Mouse (Mus musculus) frontal cortex, postnatal 36 days (tissue): ENCODE measurements at regions not wholly inside any gene's neighbourhood (a gene's known extent, or its start where the extent isn't known, plus 50 kb on each side); places are given as distances from the start of the nearest gene placed in this dataset.

Experiments
- DNase-seq, 2 experiments: peaks; one replicate each; pipeline ENCODE4 v3.0.0; 2022; ENCODE audit warnings: low spot score in 2 of 2

DNA sequence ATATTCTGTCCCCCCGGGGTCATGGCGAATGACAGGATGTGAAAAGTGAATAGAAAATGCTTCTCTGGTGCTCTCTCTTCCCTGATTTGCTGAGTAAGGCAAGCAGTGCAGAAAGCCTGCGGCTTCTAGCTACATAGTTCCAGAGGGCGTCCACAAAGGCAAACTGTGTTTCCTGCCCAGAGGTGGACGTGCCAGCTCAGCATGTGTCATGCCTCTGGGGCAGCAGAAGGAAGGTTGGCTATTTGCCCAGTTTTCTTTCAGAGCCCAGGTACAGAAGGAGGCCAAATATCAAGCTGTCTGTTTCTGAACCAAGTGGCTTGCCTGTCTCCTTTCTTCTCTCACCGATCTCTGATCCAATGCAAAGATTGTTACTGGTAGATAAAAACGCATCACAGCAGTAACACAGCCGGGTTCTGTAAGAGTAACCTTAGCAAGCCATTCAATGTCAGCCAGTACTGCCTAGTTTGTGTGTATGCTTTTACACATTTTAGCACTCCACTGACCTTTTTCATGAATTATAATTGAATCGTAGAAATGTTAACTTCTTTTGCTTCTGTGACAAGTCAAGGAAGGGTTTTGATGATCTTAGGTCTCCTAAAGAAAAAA is 223.3 kb upstream of the Impg1 start:
- DNase-seq: no peak

GRCm38 (mm10) chr9:80683030-80683692 is 217.9 kb upstream of the Impg1 start:
- no peak for DNase-seq

DNA sequence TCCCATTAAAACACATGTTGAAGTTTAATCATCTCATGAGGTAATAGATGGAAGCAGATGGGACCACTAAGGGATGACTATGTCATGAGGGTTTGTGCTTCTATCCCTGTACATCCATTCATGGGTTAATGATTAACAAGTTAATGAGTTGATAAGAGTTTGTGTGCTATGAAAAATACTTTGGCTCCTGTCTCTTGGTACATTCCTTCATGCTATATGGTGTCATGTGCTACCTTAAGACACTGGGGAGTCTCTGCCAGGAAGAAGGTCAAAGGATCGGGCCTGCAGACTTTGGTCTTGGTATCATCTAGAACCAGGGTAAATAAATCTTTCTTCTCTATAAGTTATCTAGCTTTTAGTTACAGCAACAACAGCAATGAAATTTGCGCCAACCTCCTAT is 216.4 kb upstream of the Impg1 start:
- DNase-seq: no peak

GRCm38 (mm10) chr9:80671483-80671882 is 206.2 kb upstream of the Impg1 start:
- no peak for DNase-seq

- DNase-seq: no peak
Observed at GRCm38 (mm10) chr9:80668575-80669248, 203.4 kb upstream of the Impg1 start.

DNA sequence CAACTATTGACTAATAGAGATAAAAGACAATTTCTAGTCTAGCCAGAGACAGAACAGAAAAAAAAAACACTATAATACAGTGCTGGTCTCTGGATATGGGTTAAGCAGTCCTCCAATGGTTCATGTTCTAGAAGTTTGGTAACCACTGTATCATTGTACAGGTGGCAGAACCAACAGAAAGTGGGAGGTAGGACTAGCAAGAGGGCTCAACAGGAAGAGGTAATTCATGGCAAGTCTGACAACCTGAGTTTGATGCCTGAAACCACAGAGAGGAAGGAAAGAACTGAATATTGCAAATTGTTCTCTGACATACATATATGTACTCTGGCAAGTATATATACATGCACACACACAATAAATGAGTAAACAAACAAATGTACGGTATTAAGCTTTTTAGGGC is 193.5 kb upstream of the Impg1 start:
- no peak for DNase-seq

DNA sequence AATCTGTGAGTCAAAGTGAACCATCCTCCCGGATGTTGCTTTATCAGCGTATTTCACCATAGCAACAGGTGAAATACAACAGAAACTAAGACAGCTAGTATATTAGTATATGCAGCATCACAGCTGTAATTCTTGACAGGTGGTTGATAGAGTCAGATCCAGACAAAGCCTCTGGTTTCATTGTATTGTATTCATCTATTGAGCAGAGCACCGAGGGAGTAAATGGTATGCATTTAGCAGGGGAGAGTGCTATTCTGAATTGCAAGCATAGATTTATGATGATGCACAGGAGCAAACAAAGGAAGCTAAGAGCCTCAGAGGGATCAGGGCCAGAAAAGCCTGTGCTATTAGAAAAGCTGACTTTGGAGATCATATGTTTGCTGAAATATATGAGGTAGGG is 149.8 kb upstream of the Impg1 start:
- no peak for DNase-seq

DNA sequence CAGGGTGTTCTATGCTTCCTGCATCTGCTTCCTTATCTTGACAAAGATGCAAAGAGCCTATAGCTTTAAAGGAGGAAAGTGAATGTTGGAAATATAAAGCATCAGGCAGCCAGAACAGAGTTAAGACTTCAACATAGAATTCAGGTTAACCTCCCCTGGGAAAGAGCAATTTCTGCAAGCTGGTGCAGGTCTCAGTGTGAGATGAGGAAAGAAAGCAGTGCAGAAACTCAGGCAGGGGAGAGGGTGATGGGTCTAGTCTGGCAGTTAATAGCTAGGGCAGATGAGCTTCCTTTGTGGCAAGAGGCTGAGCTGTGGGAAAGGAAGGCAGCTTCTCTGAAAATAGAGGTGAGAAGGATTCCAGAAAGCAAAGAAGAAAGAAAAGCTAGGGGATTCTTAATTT is 134.7 kb upstream of the Impg1 start:
- no peak for DNase-seq

- DNase-seq: no peak
Observed at GRCm38 (mm10) chr9:80565388-80566024, 100.2 kb upstream of the Impg1 start.

GRCm38 (mm10) chr9:80563655-80564054 is 98.4 kb upstream of the Impg1 start:
- DNase-seq: no peak

DNA sequence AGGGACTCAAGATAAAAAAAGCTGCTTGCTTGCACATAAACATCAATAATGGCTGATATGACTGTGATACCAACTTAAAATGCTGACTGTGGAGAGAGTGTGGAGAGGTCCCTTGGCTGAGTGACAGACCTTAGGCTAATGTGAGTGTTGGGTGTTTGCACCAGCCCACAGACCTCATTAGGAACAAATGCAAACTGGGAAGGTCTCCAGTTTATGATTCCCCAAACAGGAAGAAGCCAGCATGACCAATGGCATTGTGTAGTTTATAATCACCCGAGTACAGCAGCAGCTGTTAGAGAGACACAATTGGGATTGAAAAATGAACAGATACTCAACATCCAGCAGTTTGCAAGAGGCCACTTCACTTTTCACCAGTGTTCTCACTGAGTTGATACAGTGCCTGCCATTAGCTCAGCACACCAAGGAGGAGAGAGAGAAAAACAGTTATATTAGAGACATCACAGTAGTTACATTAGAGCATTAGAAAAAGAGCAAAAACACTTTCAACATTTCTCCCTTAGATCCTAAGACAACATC is 90.3 kb upstream of the Impg1 start:
- no peak for DNase-seq
